Mouse (Mus musculus): ENCODE measurements around the gene Zfp410. TPM values are rescaled to one million over a fixed set of nuclear protein-coding genes. Genes with fewer than 3 reads are reported as not detected.

The Zfp410 gene
- 67.0 and 77.1 TPM in 2 replicates for polyA plus RNA-seq (2016; fragmentation: Nextera tagmentation; extraction: Ambion mirVana)

- Histone ChIP-seq H3K4me3 (peak within 1 kb of the TSS; percentile 96), H3K4me1 (peaks cover 11% of the 10 kb centered on the region), H3K27ac (peak within 1 kb of the TSS; percentile 98), H3K36me3 (peaks cover 8% of the 10 kb centered on the region; the same call in 1 of the 2 replicates), H3K27me3 (ENCODE audit: insufficient read depth, poor library complexity, severe bottlenecking) (no peaks in the 10 kb centered on the region), H3K9me3 (no peaks in the 10 kb centered on the region)
- peak; percentile 95 for DNase-seq (ENCODE audit: low spot score)
- under 1% methylated on average over 77 of the region's 77 CpGs for whole genome bisulfite sequencing
Measured at GRCm38 (mm10) chr12:84316721-84317621, at the start of gene Zfp410. Gene Zfp410 (plus strand): TSS chr12:84316852.

GRCm38 (mm10) chr12:84267264-84267663 lies 49.4 kb upstream of the Zfp410 start:
- DNase-seq (ENCODE audit: low spot score) = peak; percentile 73
- Histone ChIP-seq H3K9me3 (no peaks in the 10 kb centered on the region), H3K4me3 (no peak overlapping the region), H3K27me3 (ENCODE audit: insufficient read depth, poor library complexity, severe bottlenecking) (no peaks in the 10 kb centered on the region), H3K4me1 (no peaks in the 10 kb centered on the region), H3K27ac (no peak overlapping the region), H3K36me3 (no peaks in the 10 kb centered on the region)
- 67% methylated on average over 2 of the region's 2 CpGs for WGBS

GRCm38 (mm10) chr12:84273366-84273765 lies 43.3 kb upstream of the Zfp410 start:
- H3K4me1 ChIP-seq = no peaks in the 10 kb centered on the region
- 74% methylated on average over 5 of the region's 5 CpGs for WGBS
- no peaks in the 10 kb centered on the region for H3K9me3 ChIP-seq
- DNase-seq (ENCODE audit: low spot score) = no peak
- H3K27ac ChIP-seq = no peak overlapping the region
- no peak overlapping the region for H3K4me3 ChIP-seq
- no peaks in the 10 kb centered on the region for H3K27me3 ChIP-seq (ENCODE audit: insufficient read depth, poor library complexity, severe bottlenecking)
- H3K36me3 ChIP-seq = no peaks in the 10 kb centered on the region

- no peaks in the 10 kb centered on the region for H3K9me3 ChIP-seq
- WGBS = 92% methylated on average over 9 of the region's 9 CpGs
- H3K27ac ChIP-seq = no peak overlapping the region
- H3K4me1 ChIP-seq = no peaks in the 10 kb centered on the region
- H3K36me3 ChIP-seq = no peaks in the 10 kb centered on the region
- H3K27me3 ChIP-seq (ENCODE audit: insufficient read depth, poor library complexity, severe bottlenecking) = no peaks in the 10 kb centered on the region
- no peak overlapping the region for H3K4me3 ChIP-seq
- DNase-seq (ENCODE audit: low spot score) = no peak
Measured at GRCm38 (mm10) chr12:84275288-84275687, 41.4 kb upstream of the Zfp410 start.

- DNase-seq (ENCODE audit: low spot score) = no peak
- 77% methylated on average over 2 of the region's 2 CpGs for WGBS
- H3K27me3 ChIP-seq (ENCODE audit: insufficient read depth, poor library complexity, severe bottlenecking) = no peaks in the 10 kb centered on the region
- no peak overlapping the region for H3K4me3 ChIP-seq
- no peaks in the 10 kb centered on the region for H3K36me3 ChIP-seq
- no peaks in the 10 kb centered on the region for H3K4me1 ChIP-seq
- H3K27ac ChIP-seq = no peak overlapping the region
- no peaks in the 10 kb centered on the region for H3K9me3 ChIP-seq
Measured at GRCm38 (mm10) chr12:84276288-84276687, 40.4 kb upstream of the Zfp410 start.

DNA sequence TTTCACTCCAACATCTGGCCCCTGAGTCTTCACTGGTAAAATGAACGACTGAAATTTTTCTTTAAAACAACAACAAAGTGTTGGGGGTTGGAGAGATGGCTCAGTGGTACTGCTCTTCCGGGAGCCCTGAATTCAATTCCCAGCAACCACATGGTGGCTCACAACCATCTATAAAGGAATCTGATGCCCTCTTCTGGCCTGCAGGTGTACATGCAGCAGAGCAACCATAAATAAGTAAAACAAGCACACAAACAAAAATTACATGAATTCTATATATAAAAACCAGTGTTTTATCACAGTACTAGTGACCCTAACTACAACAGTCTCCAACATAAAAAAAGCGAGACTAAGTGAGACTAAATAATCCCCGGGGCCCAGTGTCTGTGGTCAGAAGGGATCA lies 39.9 kb upstream of the Zfp410 start:
- no peak for DNase-seq (ENCODE audit: low spot score)
- H3K9me3 ChIP-seq = no peaks in the 10 kb centered on the region
- WGBS = 77% methylated on average over 4 of the region's 4 CpGs

DNA sequence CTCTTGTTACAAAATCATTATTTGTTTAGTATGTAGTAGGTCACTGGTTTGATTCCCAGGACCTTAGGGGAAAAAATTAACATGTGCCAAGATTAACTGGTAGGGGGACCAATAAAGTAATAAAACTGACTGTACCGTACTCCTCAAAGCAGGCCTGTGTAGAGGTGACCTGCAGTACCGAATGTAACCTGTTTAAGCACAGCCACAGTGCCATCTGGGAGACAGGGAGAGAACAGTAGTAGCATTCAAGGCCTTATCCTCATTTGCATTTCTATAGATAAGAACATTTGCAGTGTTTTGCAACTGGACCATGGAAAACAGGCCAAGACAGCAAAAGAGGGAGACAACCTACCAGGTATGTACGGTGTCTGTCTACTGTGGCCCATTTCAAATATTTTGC lies 38.8 kb upstream of the Zfp410 start:
- 86% methylated on average over 3 of the region's 3 CpGs for WGBS
- no peak overlapping the region for H3K4me3 ChIP-seq
- H3K36me3 ChIP-seq = no peaks in the 10 kb centered on the region
- no peak for DNase-seq (ENCODE audit: low spot score)
- no peaks in the 10 kb centered on the region for H3K27me3 ChIP-seq (ENCODE audit: insufficient read depth, poor library complexity, severe bottlenecking)
- H3K27ac ChIP-seq = no peak overlapping the region
- no peaks in the 10 kb centered on the region for H3K9me3 ChIP-seq
- H3K4me1 ChIP-seq = no peaks in the 10 kb centered on the region

More for the DNA sequence above, 39.9 kb upstream of the Zfp410 start:
- H3K27ac ChIP-seq = no peak overlapping the region
- H3K27me3 ChIP-seq (ENCODE audit: insufficient read depth, poor library complexity, severe bottlenecking) = no peaks in the 10 kb centered on the region
- no peaks in the 10 kb centered on the region for H3K36me3 ChIP-seq
- no peak overlapping the region for H3K4me3 ChIP-seq
- no peaks in the 10 kb centered on the region for H3K4me1 ChIP-seq

DNA sequence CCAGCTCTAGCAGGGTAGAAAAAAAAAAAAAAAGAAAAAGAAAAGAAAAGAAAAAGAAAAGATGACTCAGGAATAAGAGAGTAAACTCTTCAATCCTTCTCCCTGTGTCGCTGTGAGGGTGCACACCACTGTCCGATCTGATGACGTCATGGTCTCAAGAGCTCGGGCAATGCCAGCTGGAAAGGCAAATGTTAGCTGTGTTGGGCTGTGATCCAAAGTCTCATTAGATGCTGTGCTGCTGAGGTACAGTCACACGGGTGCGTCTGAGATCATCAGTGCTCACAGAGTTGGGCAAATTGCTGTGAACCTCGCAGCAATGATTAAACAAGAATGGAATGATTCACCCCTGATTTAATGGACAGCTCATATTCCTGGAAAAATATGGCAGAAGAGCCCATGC lies 37.8 kb upstream of the Zfp410 start:
- H3K4me3 ChIP-seq = no peak overlapping the region
- no peaks in the 10 kb centered on the region for H3K27me3 ChIP-seq (ENCODE audit: insufficient read depth, poor library complexity, severe bottlenecking)
- H3K36me3 ChIP-seq = no peaks in the 10 kb centered on the region
- H3K4me1 ChIP-seq = no peaks in the 10 kb centered on the region
- WGBS = 81% methylated on average over 7 of the region's 7 CpGs
- DNase-seq (ENCODE audit: low spot score) = no peak
- no peak overlapping the region for H3K27ac ChIP-seq
- H3K9me3 ChIP-seq = no peaks in the 10 kb centered on the region

DNA sequence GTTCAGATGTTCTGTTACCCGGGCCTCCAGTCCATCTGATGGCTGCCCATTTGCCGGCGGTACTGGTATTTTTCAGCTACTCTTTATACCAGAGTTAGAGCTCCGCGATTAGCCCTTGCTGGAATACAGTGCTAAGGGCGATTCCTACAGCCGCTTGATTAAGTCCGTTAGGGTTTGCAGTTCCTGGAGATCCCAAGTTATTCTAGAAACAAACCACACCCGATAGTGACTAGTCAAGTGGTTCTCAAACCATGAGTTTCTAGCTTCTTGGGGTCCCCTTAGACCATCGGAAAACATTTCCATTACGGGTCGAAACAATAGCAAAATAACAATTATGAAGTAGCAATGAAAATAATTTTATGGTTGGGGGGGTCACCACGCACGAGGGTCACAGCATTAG lies 32.3 kb upstream of the Zfp410 start:
- DNase-seq (ENCODE audit: low spot score) = no peak
- Histone ChIP-seq H3K36me3 (peaks cover 4% of the 10 kb centered on the region; the same call in 1 of the 2 replicates), H3K27me3 (ENCODE audit: insufficient read depth, poor library complexity, severe bottlenecking) (no peaks in the 10 kb centered on the region), H3K27ac (peak overlapping the region; percentile 93), H3K4me3 (peak overlapping the region; percentile 65), H3K9me3 (no peaks in the 10 kb centered on the region), H3K4me1 (peaks cover 10% of the 10 kb centered on the region)
- WGBS = 68% methylated on average over 14 of the region's 14 CpGs

- under 1% methylated on average over 39 of the region's 39 CpGs for WGBS
- peak; percentile 98 for DNase-seq (ENCODE audit: low spot score)
- peaks cover 10% of the 10 kb centered on the region for H3K4me1 ChIP-seq
- H3K9me3 ChIP-seq = no peaks in the 10 kb centered on the region
- H3K27me3 ChIP-seq (ENCODE audit: insufficient read depth, poor library complexity, severe bottlenecking) = no peaks in the 10 kb centered on the region
- H3K36me3 ChIP-seq = peaks cover 4% of the 10 kb centered on the region; the same call in 1 of the 2 replicates
- peak within 1 kb of the TSS; percentile 65 for H3K4me3 ChIP-seq
- H3K27ac ChIP-seq = peak within 1 kb of the TSS; percentile 93
Measured at GRCm38 (mm10) chr12:84284885-84285592, 31.6 kb upstream of the Zfp410 start, which contains the start of gene Ptgr2. Gene Ptgr2 (plus strand): TSS chr12:84285232.

GRCm38 (mm10) chr12:84285593-84285968 lies 31.1 kb upstream of the Zfp410 start:
- peak overlapping the region; percentile 65 for H3K4me3 ChIP-seq
- H3K9me3 ChIP-seq = no peaks in the 10 kb centered on the region
- 31% methylated on average over 8 of the region's 8 CpGs for WGBS
- H3K36me3 ChIP-seq = peaks cover 6% of the 10 kb centered on the region; the same call in 1 of the 2 replicates
- H3K4me1 ChIP-seq = peaks cover 10% of the 10 kb centered on the region
- H3K27me3 ChIP-seq (ENCODE audit: insufficient read depth, poor library complexity, severe bottlenecking) = no peaks in the 10 kb centered on the region
- H3K27ac ChIP-seq = peak overlapping the region; percentile 93
- DNase-seq (ENCODE audit: low spot score) = no peak

- 64% methylated on average over 3 of the region's 3 CpGs for WGBS
- Histone ChIP-seq H3K4me1 (peaks cover 10% of the 10 kb centered on the region), H3K4me3 (no peak overlapping the region), H3K36me3 (peaks cover 15% of the 10 kb centered on the region), H3K27me3 (ENCODE audit: insufficient read depth, poor library complexity, severe bottlenecking) (no peaks in the 10 kb centered on the region), H3K27ac (no peak overlapping the region), H3K9me3 (no peaks in the 10 kb centered on the region)
- no peak for DNase-seq (ENCODE audit: low spot score)
Measured at GRCm38 (mm10) chr12:84288461-84288860, 28.2 kb upstream of the Zfp410 start.

- peaks cover 93% of the 10 kb centered on the region for H3K36me3 ChIP-seq
- 88% methylated on average over 6 of the region's 6 CpGs for WGBS
Measured at GRCm38 (mm10) chr12:84297851-84298250, 18.8 kb upstream of the Zfp410 start.

More at GRCm38 (mm10) chr12:84297851-84298250, 18.8 kb upstream of the Zfp410 start:
- no peaks in the 10 kb centered on the region for H3K27me3 ChIP-seq (ENCODE audit: insufficient read depth, poor library complexity, severe bottlenecking)
- H3K9me3 ChIP-seq = no peaks in the 10 kb centered on the region
- no peak for DNase-seq (ENCODE audit: low spot score)
- H3K4me3 ChIP-seq = no peak overlapping the region
- H3K27ac ChIP-seq = no peak overlapping the region
- no peaks in the 10 kb centered on the region for H3K4me1 ChIP-seq
